Mouse (Mus musculus): Measurements from ENCODE around the gene Bcat1.

The Bcat1 gene

GRCm38 (mm10) chr6:145002094-145002936, 73.7 kb downstream of the Bcat1 start:
- no peak for DNase-seq

DNA sequence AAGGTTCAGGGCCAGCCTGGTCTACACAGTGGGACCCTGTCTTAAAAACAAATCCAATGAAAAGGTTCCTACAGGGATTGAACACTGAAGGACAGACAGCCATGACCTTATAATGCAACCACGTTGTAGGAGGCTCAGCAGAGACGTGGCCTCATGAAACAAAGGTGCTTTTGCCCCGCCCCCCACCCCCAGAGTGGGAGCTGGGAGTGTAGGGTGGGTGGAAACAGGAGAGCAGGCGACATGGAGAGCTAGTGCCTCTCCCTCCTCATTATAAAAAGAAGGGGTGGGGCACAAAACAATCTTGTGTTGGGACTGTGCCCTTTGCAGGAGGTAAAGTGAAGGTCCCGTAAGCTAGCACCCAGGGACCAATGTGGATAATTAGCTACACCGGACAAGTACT, 74.5 kb downstream of the Bcat1 start:
- no peak for DNase-seq

GRCm38 (mm10) chr6:144997229-144997628, 78.8 kb downstream of the Bcat1 start:
- no peak for DNase-seq

- no peak for DNase-seq
Observed at GRCm38 (mm10) chr6:144992111-144992510, 83.9 kb downstream of the Bcat1 start.

GRCm38 (mm10) chr6:144989193-144989592, 86.8 kb downstream of the Bcat1 start:
- no peak for DNase-seq

- DNase-seq = no peak
Observed at GRCm38 (mm10) chr6:144987676-144988075, 88.3 kb downstream of the Bcat1 start.

DNA sequence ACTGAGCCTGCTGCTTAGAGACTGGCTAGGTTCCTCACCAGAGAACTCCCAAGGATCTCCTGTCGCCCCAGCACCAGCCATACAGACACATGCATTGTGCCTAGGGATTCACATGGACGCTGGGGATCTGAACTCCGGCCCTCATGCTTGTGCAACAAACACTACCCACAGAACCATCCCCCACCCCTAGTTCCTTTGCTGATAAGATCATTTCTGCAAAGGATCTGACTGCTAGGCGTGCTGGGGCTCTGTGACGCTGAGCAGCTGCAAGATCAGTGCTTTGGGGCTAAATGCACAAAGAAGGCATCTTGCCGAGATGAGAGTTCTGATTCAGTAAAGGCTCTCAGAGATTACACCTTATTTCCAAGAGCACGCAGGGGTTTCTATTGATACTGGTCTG, 88.8 kb downstream of the Bcat1 start:
- no peak for DNase-seq

GRCm38 (mm10) chr6:144984221-144984620, 91.8 kb downstream of the Bcat1 start:
- no peak for DNase-seq

DNA sequence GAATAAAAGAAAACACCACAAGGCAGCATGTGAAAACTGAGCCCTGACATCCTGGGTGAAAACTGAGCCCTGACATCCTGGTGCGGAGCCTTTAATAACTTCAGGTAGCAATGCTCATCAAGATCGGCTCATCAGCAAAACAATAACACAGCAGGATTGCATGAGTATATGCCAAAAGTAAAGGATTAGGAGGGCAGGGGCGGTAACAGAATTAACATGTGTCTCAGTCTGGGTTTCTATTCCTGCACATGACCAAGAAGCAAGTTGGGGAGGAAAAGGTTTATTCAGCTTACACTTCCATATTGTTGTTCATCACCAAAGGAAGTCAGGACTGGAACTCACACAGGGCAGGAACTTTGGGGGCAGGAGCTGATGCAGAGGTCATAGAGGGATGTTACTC, 93.9 kb downstream of the Bcat1 start:
- DNase-seq = no peak

- DNase-seq = no peak
Observed at GRCm38 (mm10) chr6:144972351-144972750, 103.6 kb downstream of the Bcat1 start.

DNA sequence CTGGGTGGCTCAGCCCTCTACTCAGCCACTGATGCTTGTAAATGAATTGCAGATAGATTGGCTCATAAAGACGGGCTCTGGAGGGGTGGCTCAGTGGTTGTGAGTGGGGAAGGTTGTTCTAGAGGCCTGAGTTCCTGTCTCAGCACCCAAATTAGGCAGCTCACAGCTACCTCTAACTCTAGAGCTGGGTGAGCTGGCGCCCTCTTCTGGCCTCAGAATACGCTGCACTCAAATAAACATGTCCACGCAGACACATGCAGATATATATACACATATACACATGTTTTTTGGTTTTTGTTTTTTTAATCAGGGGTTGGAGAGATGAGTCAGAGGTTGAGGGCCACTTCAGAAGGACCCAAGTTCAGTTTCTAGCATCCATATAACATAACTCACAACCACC, 105.1 kb downstream of the Bcat1 start:
- no peak for DNase-seq

DNA sequence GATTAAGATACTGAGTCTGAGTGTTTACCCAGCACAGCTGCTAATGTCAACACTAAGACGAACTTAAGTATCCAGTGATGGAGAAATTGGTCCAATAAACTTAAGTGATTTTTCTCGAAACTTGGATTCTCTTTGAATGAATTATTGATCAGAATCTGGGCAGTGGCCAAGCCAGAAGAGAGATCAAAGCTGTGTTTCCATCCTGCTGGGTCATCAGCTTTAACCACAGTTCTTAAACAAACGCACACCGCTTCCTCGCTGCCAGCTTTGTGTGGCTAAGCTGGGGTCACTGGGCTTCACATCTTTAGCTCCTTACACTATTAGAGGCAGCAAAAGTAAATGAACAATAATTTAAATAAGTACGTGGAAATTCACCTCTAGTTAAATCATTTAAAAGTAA, 108.4 kb downstream of the Bcat1 start:
- no peak for DNase-seq

DNA sequence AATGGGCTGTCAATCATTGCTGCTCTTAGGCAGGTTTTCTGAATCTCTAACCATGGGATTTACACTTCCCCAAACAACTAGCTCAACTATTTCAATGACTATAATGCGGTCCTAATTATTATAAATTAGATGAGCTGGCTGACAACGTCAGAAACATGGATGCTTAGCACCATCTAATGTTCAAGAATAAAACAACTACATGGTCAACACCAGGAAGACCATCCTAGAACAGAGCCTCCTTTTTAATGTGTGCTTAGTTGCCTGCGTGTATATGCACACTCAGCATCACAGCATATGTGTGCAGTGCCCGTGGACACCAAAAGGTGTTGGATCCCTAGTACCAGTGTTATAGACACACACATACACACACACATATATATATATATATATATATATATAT, 111.8 kb downstream of the Bcat1 start:
- no peak for DNase-seq

DNA sequence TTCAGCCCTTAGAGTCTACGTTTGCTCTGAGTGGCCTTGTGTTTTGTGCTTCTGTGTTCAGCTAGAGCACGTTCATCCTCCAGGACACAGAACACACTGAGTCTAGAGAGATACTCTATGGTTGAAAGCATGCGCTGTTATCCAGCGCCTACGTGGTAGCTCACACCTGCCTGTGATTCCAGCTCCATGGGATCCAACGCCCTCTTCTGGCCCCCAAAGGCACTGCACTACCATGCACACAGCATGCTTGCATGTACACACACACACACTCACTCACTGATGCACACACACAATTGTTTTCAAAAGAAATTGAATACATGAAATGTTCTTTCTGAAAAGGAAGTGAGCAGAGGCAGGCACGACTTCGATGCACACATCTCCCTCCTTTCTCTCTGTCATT, 112.8 kb downstream of the Bcat1 start:
- no peak for DNase-seq

DNA sequence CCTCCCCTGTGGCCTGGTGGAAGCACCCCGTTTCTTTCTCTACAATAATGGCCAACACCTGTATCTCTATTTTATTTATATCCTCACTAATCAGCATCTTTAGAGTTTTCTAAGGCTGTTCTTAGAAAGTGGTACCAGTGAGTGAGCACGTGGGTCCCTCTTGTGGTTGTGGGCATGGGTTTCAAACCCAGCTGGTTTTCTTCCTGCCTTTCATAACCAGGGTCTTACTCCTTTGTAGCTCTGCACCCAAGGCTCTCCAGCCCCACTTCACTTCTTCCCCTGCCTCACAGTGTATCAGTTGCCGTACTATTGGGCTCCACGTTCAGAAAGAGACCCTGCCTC, 114.0 kb downstream of the Bcat1 start:
- peak; percentile 18 for DNase-seq

DNA sequence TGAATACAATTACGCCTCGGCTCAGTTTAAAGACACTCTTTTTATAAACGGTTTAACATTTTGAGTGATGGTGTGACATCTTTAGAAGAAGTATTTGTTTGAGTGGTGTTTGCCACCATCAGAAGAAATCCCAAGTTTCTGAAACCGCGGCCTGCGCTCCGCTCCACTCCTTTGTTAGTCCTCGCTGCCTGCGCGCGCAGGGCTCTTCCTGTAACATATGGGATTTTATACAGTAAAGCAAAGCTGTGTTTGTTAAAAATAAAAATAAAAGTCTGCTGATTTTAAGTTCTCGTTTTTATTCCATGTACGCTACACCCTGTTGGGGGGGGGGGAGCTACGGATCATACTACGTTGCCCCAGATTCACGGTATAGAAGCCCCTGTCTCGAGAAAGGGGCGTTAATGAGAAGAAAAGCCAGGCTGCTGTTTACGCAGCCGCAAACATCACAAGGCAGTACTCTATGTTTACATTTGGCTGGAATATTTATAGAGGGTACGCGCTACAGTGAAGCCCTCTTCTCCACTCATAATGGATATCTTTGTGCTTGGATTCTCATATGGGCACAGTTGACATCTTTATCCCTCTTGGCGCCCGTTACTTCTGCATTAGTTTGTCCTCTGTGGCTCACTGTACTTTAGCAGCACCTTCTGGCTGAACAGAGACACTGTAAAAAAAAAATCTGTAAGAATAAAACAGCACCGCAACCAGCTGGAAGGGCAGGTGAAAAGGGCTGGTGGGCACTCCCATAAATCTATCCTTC, 114.6 kb downstream of the Bcat1 start:
- peak; percentile 38 for DNase-seq

DNA sequence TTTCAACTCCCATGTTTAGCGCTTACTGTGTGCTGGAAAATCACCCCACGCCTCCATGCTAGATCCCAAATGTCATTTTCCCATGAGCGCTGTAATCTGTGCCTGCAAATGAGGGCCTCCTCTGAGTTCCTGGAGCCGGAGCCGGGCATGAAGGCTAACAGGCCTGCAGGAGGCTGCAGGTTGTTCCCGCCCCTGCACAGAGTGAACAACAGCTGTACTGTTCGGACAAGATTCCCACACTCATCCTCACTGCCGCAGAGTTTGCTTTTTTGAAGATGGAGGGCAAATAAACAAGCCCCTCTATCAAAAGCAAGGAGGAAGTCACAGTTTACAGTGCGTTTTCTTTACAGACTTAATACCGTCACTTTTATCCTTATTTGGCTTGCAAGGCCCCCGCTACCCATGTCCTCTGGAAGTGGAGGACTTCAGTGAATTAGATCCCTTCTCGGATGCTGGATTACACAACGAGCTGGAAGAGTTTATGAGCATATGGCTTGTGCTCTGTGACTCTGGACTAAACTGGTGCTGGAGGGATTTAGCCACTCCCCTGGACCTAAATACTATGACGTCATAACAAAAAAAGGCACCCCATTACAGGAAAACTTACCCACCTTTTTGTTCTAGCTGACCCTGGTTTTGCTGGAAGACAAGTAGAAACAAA, 120.0 kb downstream of the Bcat1 start:
- no peak for DNase-seq

- DNase-seq = no peak
Observed at GRCm38 (mm10) chr6:144952885-144953284, 123.1 kb downstream of the Bcat1 start.

DNA sequence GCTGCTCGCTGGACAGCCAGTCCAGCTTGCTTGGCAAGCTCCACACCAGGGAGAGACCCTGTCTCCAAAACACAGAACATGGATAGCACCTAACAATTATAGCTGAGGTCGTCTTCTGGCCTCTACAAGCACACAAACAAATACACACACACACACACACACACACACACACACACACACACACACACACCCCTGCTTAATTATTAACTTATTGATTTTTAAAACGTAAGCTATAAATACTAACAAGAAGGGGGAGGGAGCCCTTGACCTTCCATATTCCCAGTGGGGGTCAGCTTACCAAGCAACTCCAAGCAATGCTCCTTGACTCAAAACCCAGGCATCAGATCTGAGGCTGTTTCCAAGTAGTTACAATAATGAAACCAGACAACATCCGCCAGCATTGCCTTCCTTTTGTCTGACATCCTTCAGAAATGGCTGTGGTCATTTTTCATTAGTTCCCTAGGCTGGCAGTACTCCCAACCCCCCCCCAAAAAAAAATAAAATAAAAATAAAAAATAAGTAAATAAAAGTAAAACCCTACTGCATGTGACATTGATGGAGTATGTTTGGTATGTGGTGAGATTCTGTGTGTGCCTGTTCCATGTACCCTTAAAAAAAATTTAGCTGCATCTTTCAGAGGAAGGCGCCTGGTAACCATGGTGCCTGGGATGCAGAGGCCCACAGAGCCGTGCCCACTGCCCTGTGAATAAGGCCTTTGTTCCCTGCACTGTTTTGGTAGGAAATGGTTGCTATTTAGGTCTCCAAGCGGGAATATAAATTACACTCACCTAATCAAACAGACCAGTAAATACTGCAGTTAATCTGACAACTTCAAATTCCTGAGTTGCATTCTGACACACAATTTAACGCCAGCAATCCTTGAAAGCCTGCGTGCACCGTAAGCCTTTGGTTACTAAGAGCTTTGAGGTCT, 131.3 kb downstream of the Bcat1 start:
- DNase-seq = no peak
